Mouse (Mus musculus): ENCODE data around the gene Cdca5. TPM values are rescaled to one million over a fixed set of nuclear protein-coding genes. Genes with fewer than 3 reads are reported as not detected.

Cdca5 gene
- total RNA-seq, 4 experiments from 2014 or later: 0.21 to 0.25 (median 0.23) TPM; not detected in 1

DNA sequence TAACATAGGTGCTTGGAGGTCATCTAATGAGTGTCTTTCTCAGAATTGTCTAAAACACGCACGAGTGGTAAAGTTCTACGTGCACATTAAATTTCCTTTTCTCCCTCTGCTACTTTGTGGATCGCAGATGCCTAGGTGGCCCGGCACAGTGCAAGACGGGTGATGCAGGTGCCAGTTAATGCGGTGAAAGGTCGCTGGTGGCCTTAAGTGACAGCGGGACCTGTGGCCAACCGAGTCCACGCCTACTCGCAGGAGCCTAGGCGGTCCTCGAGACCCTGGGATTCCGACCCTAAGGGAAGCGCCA is 55.5 kb downstream of the Cdca5 start:
- DNase-seq (ENCODE audit: low spot score in 2 of 2): no peak

DNA sequence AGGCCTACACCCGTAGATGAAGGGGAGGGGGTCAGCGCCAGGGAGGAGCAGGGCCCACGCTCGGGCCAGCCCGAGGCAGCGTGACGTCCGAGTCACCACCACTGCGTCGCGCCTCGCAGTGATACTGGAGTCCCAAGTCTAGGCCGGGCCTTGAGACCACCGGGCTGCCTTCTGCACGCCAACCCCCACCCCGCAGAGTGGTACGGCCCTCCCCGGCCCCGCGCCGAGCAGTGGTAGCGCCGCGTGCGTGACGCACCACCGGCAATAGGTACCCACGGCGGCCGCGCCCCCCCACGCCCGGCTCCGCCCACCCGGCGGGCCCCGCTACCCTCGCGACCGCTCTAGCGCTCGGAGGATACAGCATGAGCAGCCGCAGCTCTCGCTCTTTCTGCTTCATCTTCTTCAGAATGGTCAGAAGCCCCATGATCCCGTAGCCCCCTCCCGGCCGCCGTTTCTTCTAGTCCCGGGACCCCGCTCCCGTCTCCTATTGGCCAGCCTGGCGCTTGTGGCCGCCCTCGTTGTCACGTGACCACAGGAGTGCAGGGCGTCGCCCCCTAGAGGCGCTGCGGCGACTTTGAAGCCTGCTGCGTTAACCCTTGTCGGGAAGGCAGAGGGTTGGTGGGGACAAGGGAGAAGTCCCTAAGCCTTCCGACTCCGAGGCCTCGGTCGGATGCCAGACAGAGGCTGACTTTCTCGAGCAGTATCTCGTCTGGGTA is 56.1 kb downstream of the Cdca5 start, which contains the start of gene Batf2:
TSS of gene Batf2 (plus strand) at position 306 of the 716 bp plus-strand sequence.
- DNase-seq (ENCODE audit: low spot score in 2 of 2): peak; percentile 88 to 93

GRCm38 (mm10) chr19:6141394-6141749 is 56.6 kb downstream of the Cdca5 start, which contains the start of gene Arl2:
Arl2 (minus strand) TSS chr19:6141548.
- peak in 1 of 2 experiments; percentile 83 for DNase-seq (ENCODE audit: low spot score in 2 of 2)

Small RNA genes lying within 50 kb of the gene (microRNA-seq; reads per million reads assigned to microRNA genes)
- gene Mir6988: 2.1 to 2.9 reads per million in 2 experiments

Other genes starting within 250 kb of the Cdca5 start
- gene Frmd8, start 209.7 kb upstream of the Cdca5 start, total RNA-seq (2022): 10 to 100 TPM; 12.1 to 19.9 (median 13.7) TPM
- 1 to 10 TPM; 3.2 to 5.1 (median 4.1) TPM for gene Slc25a45, start 207.2 kb upstream of the Cdca5 start, total RNA-seq (2022)
- 1 to 10 TPM; 3.9 to 5.6 (median 5.0) TPM for gene Tigd3, start 190.8 kb upstream of the Cdca5 start, total RNA-seq (2022)
- 10 to 100 TPM; 76.4 to 87.8 (median 81.6) TPM for gene Dpf2, start 172.0 kb upstream of the Cdca5 start, total RNA-seq (2022)
- gene Cdc42ep2, start 160.2 kb upstream of the Cdca5 start, total RNA-seq (2022): 1 to 10 TPM; 6.1 to 7.4 (median 6.4) TPM
- 1 to 10 TPM; 4.4 to 6.6 (median 5.6) TPM for gene Pola2, start 120.8 kb upstream of the Cdca5 start, total RNA-seq (2022)
- not detected for gene Slc22a20, start 98.8 kb upstream of the Cdca5 start, total RNA-seq (2022)
- gene Capn1, start 69.1 kb upstream of the Cdca5 start, total RNA-seq (2022): 10 to 100 TPM; 25.6 to 31.5 (median 28.0) TPM
- gene Syvn1, start 38.4 kb upstream of the Cdca5 start, total RNA-seq (2022): 10 to 100 TPM; 35.7 to 40.3 (median 37.6) TPM
- gene Mrpl49, start 27.2 kb upstream of the Cdca5 start, total RNA-seq (2022): 10 to 100 TPM; 42.7 to 55.2 (median 44.9) TPM
- 100 to 1,000 TPM; 737 to 869 (median 805) TPM for gene Fau, start 27.1 kb upstream of the Cdca5 start, total RNA-seq (2022)
- 10 to 100 TPM; 33.0 to 38.8 (median 37.3) TPM for gene Znhit2, start 23.8 kb upstream of the Cdca5 start, total RNA-seq (2022)
- 10 to 100 TPM; 18.9 to 29.9 (median 23.2) TPM for gene Tm7sf2, start 16.6 kb upstream of the Cdca5 start, total RNA-seq (2022)
- gene Vps51, start 7.8 kb upstream of the Cdca5 start, total RNA-seq (2022): 10 to 100 TPM; 79.4 to 88.4 (median 84.3) TPM
- not detected for gene Tmem262, start 5.0 kb upstream of the Cdca5 start, total RNA-seq (2022)
- gene Gm28374, start 2.7 kb upstream of the Cdca5 start, total RNA-seq (2022): 1 to 10 TPM in 1 of 4 experiments, not detected in 3; 1.1 TPM
- gene Zfpl1, start within 50 bp of the Cdca5 start, total RNA-seq (2022): 10 to 100 TPM; 38.9 to 44.5 (median 41.9) TPM
- gene AC131692.1, start 9.4 kb downstream of the Cdca5 start, total RNA-seq (2022): not detected
- gene Naaladl1, start 20.8 kb downstream of the Cdca5 start, total RNA-seq (2022): under 1 TPM; 0.14 to 0.44 (median 0.17) TPM
- gene Sac3d1, start 33.7 kb downstream of the Cdca5 start, total RNA-seq (2022): 10 to 100 TPM; 13.0 to 20.1 (median 16.1) TPM
- gene Snx15, start 43.3 kb downstream of the Cdca5 start, total RNA-seq (2022): 10 to 100 TPM; 36.9 to 50.9 (median 45.7) TPM
- gene Batf2, start 56.0 kb downstream of the Cdca5 start, total RNA-seq (2022): 1 to 10 TPM in 1 of 4 experiments, under 1 TPM in 3; 0.67 to 1.4 (median 0.76) TPM
- gene Arl2, start 56.6 kb downstream of the Cdca5 start, total RNA-seq (2022): 100 to 1,000 TPM in 2 of 4 experiments, 10 to 100 TPM in 2; 89.4 to 109 (median 102) TPM
- under 1 TPM in 2 of 4 experiments, not detected in 2; 0.51 to 0.73 TPM for gene Majin, start 99.4 kb downstream of the Cdca5 start, total RNA-seq (2022)
- not detected for gene Gpha2, start 141.4 kb downstream of the Cdca5 start, total RNA-seq (2022)
- gene Ppp2r5b, start 150.9 kb downstream of the Cdca5 start, total RNA-seq (2022): 100 to 1,000 TPM; 148 to 158 (median 153) TPM
- 10 to 100 TPM; 31.8 to 35.7 (median 35.4) TPM for gene Atg2a, start 156.7 kb downstream of the Cdca5 start, total RNA-seq (2022)
- 10 to 100 TPM; 31.0 to 36.8 (median 35.8) TPM for gene Ehd1, start 191.7 kb downstream of the Cdca5 start, total RNA-seq (2022)
- 1 to 10 TPM; 5.4 to 7.4 (median 5.5) TPM for gene Cdc42bpg, start 221.5 kb downstream of the Cdca5 start, total RNA-seq (2022)
- gene Men1, start 250.0 kb downstream of the Cdca5 start, total RNA-seq (2022): 10 to 100 TPM; 58.9 to 66.9 (median 62.6) TPM